Mouse (Mus musculus): Measurements from ENCODE around the gene Camk1. TPM values are rescaled to one million over a fixed set of nuclear protein-coding genes. Genes with fewer than 3 reads are reported as not detected.

Camk1 gene
- total and polyA plus RNA-seq, 3 experiments: 0.20 to 5.3 (median 1.4) TPM

DNA sequence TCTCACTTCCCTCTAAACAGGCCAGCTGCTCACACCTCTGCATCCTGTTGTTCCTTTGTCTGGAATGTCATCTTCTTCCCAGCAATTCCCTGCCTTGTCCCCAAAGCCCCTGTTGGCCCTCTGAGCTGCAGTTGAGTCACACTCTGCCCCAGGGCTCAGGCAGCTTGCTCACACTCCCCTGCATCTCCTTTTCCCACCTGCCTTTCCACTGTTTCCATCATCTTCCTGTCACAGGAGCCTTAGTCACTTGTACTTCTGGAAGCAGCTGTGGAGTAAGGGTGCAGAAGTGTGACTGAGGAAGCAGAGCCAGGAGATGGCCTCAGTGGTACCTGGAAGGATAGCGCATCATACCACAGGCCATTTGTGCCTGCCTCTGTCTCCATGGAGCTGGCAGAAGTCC lies 18.5 kb upstream of the Camk1 start:
- Histone ChIP-seq H3K4me3 (replicated peaks in 1 of 3; ENCODE audit: low read depth in 2 of 3, low read length in 2 of 3, poor library complexity in 1 of 3) (no peak overlapping the region), H3K27ac (ENCODE audit: insufficient read depth, low read depth) (no peak overlapping the region), H3K27me3 (replicated peaks) (peaks cover under 1% of the 10 kb centered on the region), H3K9ac (ENCODE audit: insufficient read depth, low read depth) (no peak overlapping the region), H3K4me1 (ENCODE audit: control insufficient read depth in 1 of 2, insufficient read depth in 2 of 2) (peaks cover 12 to 15% of the 10 kb centered on the region in 2 experiments), H3K79me2 (replicated peaks; ENCODE audit: control insufficient read depth, extremely low read depth, insufficient read depth, poor library complexity, severe bottlenecking) (no peaks in the 10 kb centered on the region), H3K4me2 (ENCODE audit: insufficient read depth, low read depth, poor library complexity, severe bottlenecking) (no peak overlapping the region), H3K36me3 (replicated peaks in 1 of 2; ENCODE audit: control insufficient read depth in 1 of 2, insufficient read depth in 1 of 2, low read length in 1 of 2) (peaks cover 9 to 10% of the 10 kb centered on the region in 2 experiments), H3K9me3 (replicated peaks; ENCODE audit: low read length) (no peaks in the 10 kb centered on the region)
- no peak for DNase-seq (ENCODE audit: extremely low read depth)
- in situ Hi-C loops (cut with MboI; ENCODE audit: low pct_ligation_motif_present, low pct_unique_long_range_greater_than_20kb, low sequenced_read_pairs) (no loop called here), dilution Hi-C loops (cut with MboI; ENCODE audit: extremely low pct_ligation_motif_present, extremely low pct_unique_long_range_greater_than_20kb, low sequenced_read_pairs) (no loop called here)
- TF ChIP-seq ZMIZ1 (IDR thresholded peaks at IDR 0.05; ENCODE audit: low read depth, low read length): no peak
- TF ChIP-seq CTCF (conservative IDR thresholded peaks at IDR 0.05 in 1 of 2, IDR thresholded peaks at IDR 0.05 in 1 of 2; ENCODE audit: low read depth in 2 of 2, low read length in 2 of 2): no peak
- TF ChIP-seq ZNF384 (IDR thresholded peaks at IDR 0.05; ENCODE audit: low read depth, low read length): no peak
- no peak for TF ChIP-seq RAD21 (IDR thresholded peaks at IDR 0.05; ENCODE audit: low read depth, low read length)
- no peak for TF ChIP-seq ELF1 (IDR thresholded peaks at IDR 0.05; ENCODE audit: low read depth, low read length)
- no peak for TF ChIP-seq HCFC1 (IDR thresholded peaks at IDR 0.05; ENCODE audit: low read depth, low read length)
- no peak for TF ChIP-seq E2F4 (IDR thresholded peaks at IDR 0.05; ENCODE audit: insufficient replicate concordance, low read depth, low read length)
- no peak for TF ChIP-seq JUND (conservative IDR thresholded peaks at IDR 0.05; ENCODE audit: low read depth, low read length)
- no peak for TF ChIP-seq JUN (IDR thresholded peaks at IDR 0.05; ENCODE audit: insufficient read depth, low read depth, low read length)
- no peak for TF ChIP-seq POLR2AphosphoS2 (IDR thresholded peaks at IDR 0.05; ENCODE audit: low read depth, low read length)
- no peak for TF ChIP-seq SIN3A (IDR thresholded peaks at IDR 0.05; ENCODE audit: low read length)

- dilution Hi-C loops (cut with MboI; ENCODE audit: extremely low pct_ligation_motif_present, extremely low pct_unique_long_range_greater_than_20kb, low sequenced_read_pairs): no loop called here
- peaks cover 3% of the 10 kb centered on the region for H3K27me3 ChIP-seq (replicated peaks)
- no peak for DNase-seq (ENCODE audit: extremely low read depth)
- H3K4me3 ChIP-seq (replicated peaks in 1 of 3; ENCODE audit: low read depth in 2 of 3, low read length in 2 of 3, poor library complexity in 1 of 3): no peak overlapping the region
- in situ Hi-C loops (cut with MboI; ENCODE audit: low pct_ligation_motif_present, low pct_unique_long_range_greater_than_20kb, low sequenced_read_pairs): no loop called here
- H3K4me1 ChIP-seq (ENCODE audit: control insufficient read depth in 1 of 2, insufficient read depth in 2 of 2): peaks cover 12 to 15% of the 10 kb centered on the region in 2 experiments
- H3K9ac ChIP-seq (ENCODE audit: insufficient read depth, low read depth): no peak overlapping the region
- no peak overlapping the region for H3K27ac ChIP-seq (ENCODE audit: insufficient read depth, low read depth)
- H3K79me2 ChIP-seq (replicated peaks; ENCODE audit: control insufficient read depth, extremely low read depth, insufficient read depth, poor library complexity, severe bottlenecking): no peaks in the 10 kb centered on the region
- H3K36me3 ChIP-seq (replicated peaks in 1 of 2; ENCODE audit: control insufficient read depth in 1 of 2, insufficient read depth in 1 of 2, low read length in 1 of 2): peaks cover 3% of the 10 kb centered on the region in 2 experiments
- no peak overlapping the region for H3K4me2 ChIP-seq (ENCODE audit: insufficient read depth, low read depth, poor library complexity, severe bottlenecking)
- no peaks in the 10 kb centered on the region for H3K9me3 ChIP-seq (replicated peaks; ENCODE audit: low read length)
- TF ChIP-seq CTCF (conservative IDR thresholded peaks at IDR 0.05 in 1 of 2, IDR thresholded peaks at IDR 0.05 in 1 of 2; ENCODE audit: low read depth in 2 of 2, low read length in 2 of 2) (peak in 1 of 2 experiments; percentile 40; a peak in 2 of 4 replicates), SMC3 (IDR thresholded peaks at IDR 0.05; ENCODE audit: low read depth, low read length) (peak; percentile 17; the same call in 1 of the 2 replicates), RAD21 (IDR thresholded peaks at IDR 0.05; ENCODE audit: low read depth, low read length) (peak; percentile 12), CHD1 (IDR thresholded peaks at IDR 0.05; ENCODE audit: low read depth, low read length) (no peak), ZMIZ1 (IDR thresholded peaks at IDR 0.05; ENCODE audit: low read depth, low read length) (no peak), POLR2AphosphoS2 (IDR thresholded peaks at IDR 0.05; ENCODE audit: low read depth, low read length) (no peak), EP300 (IDR thresholded peaks at IDR 0.05; ENCODE audit: low read length) (no peak), GABPA (IDR thresholded peaks at IDR 0.05; ENCODE audit: insufficient replicate concordance, low read depth, low read length) (no peak), IRF4 (IDR thresholded peaks at IDR 0.05; ENCODE audit: low read depth, low read length) (0 out of 2 replicates have a peak, but pooled peaks have one; percentile 8), TCF12 (IDR thresholded peaks at IDR 0.05; ENCODE audit: low read depth, low read length) (no peak), MXI1 (IDR thresholded peaks at IDR 0.05; ENCODE audit: low read depth, low read length) (0 out of 2 replicates have a peak, but pooled peaks have one; percentile 32)
These were observed 17.7 kb upstream of the Camk1 start for GRCm38 (mm10) chr6:113361476-113361875.
